Mouse (Mus musculus) regulatory T cell (primary cell): ENCODE measurements around the gene Ccdc146.

Experiments used
- in situ Hi-C: fragments of 300-600 bp; cut with MboI, MseI; formaldehyde crosslinking; loops from one replicate; pipeline ENCODE4 v1.15.1; 2025; ENCODE audit warnings: high pct_unique_total_duplicates

The Ccdc146 gene

DNA sequence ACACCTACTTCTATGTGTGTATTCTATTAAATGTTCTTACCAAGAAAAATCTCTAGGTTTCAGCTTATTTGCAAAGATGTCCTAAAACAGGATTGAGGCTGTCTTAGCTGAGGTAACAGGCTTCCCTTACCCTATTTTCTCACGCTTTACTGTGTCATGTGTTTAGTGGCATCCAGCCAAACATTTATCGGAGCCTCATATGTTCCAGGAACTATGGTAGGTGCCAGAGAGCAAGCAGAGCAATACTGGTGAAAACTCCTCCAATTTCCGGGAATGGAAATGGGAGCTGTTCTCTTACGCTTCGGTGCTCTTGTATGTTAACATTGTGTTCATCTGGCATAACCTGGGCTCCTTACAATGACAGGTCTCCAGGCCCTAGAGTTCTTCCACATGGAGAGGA is 92.8 kb downstream of the Ccdc146 start:
- in situ Hi-C loops = loop anchor here (5.0 kb wide), 3 partner anchors 46 to 256 kb away; partner anchors contain the start of genes Ccdc146 and Fam185a

DNA sequence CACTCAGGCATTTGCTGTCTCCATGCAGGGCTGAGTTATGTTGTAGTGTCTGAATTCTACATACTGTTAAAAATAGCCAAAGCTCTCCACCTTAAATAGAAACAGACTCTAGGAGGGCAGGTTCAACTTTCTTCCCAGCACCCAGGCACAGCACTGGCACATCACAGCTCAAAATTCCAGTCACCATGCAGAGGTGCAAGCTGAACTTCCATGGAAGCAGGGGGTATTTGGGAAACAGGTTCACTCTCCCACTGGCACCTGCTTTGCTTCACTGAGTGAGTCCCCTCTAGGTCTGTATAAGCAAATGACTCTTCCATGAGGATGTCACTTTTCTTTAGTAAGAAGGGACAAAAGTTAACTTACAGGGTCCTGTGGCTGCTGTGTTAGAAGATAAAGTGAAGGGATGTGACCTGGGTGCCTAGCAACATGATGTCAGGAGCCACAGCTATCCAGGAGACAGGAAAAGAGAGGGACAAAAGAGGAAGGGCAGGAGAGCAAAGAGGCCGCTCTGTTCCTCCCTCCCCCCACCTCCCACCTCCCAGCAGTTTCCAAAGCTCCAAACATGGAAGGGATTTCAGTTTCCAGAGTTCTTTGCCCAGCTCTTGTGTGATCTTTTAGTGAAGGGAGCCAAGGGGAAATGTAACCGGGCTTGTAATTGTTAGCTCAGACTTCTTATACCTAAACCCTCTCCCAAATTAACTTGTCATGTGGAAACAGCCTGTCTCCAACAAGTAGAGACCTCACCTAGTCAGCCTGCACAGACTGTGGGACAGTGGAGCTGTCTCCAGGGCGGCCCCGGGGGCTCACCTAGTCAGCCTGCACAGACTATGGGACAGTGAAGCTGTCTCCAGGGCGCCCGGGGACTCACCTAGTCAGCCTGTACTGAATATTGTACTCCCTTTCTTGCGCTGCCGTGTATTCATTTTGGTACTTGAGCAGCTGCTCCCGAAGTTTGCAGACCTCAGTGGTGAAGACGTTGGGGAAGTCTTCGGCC is 94.5 kb downstream of the Ccdc146 start:
- in situ Hi-C loops = loop anchor here (5.0 kb wide), 3 partner anchors 47 to 257 kb away; partner anchors contain the start of genes Ccdc146 and Fam185a

DNA sequence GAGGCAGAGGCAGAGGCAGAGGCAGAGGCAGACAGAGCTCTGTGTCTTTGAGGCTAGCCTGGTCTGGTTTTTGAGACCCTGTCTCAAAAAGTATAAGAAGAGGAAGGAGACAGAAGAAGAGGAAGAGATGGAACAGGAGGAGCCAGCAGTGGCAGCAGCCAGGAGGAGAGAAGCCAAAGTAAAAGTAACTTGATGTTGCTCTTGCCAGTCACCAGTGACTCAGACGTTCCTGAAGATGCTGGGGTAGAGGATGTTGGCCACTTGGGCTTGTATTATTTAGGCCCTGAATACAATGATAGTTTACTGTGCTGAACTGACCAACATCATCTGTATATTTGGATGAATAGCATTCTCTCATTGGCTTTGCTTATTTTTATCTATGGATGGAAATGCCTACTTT is 95.9 kb downstream of the Ccdc146 start:
- in situ Hi-C loops = no loop called here

DNA sequence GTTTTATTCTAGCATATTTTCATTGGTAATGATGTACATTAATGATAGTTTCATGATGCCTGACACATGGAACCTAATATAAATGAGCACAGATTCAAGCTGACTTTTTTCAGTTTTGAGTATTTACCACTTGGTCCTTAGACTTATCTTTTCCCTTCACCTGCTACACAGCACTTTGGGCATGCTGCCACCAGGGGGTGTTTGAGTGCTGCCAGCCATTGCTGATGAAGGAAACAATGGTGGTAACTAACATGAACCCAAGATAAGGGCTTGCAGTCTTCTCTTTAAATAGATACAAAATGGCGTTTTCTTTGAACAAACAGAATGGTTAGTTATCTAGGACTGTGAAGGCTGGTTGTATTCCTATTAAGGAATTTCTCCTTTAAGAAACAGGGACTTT is 98.0 kb downstream of the Ccdc146 start:
- in situ Hi-C loops = no loop called here

DNA sequence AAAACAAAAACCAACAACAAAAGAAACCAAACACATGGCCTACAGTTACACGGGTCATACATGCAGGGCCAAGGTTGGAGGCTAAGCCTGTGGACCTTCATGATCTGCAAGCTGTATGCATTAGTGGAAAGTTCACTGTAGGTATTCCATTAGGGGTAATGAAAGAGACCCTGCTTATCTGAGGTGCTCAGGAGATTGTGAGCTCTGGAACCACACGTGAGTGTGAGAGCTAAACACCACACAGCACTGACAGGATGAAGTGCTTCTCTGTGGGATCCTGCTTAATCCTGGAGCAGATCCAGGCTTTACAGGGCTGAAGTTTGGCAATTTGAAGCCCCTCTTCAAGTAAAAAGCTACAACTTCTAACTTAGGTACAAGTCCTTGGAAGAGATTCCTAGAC is 104.3 kb downstream of the Ccdc146 start:
- in situ Hi-C loops = no loop called here

DNA sequence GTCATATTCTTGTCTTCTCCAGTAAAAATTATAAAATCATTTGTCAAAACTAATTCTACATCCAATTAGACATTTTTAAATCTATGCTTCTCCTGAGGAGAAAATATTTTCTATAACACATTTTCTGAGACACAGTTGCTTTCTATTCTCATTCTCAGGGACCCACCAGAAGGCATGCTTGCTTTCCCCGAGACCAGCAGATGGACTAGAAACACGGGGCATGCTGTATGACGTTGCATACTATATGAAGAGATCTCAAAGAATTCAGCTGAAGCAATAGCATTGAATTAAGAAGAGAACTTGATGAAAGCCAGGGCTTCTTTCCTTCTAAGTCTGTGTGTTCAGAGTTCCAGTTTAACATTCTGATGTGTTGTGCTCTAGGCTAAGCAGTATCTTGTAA is 109.8 kb downstream of the Ccdc146 start:
- in situ Hi-C loops = no loop called here

DNA sequence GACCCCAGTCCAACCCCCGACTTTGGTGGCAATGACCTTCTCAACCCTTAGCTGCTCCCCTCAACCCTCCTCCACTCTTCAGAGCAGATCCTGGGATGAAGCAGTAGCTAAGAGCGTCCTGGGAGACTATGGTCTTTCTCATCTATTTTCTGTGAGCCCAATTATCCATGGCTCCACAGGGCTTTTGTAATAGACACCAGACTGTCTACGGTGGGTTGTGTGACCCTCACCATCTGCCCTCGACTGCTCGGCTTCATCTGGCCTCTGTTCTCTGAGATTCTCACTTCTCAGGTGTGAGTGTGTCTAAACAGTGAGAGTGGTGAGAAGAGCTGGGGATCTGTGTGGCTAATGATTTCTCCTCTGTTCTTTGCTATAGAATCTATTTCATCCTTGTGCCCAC is 117.3 kb downstream of the Ccdc146 start:
- in situ Hi-C loops = no loop called here

DNA sequence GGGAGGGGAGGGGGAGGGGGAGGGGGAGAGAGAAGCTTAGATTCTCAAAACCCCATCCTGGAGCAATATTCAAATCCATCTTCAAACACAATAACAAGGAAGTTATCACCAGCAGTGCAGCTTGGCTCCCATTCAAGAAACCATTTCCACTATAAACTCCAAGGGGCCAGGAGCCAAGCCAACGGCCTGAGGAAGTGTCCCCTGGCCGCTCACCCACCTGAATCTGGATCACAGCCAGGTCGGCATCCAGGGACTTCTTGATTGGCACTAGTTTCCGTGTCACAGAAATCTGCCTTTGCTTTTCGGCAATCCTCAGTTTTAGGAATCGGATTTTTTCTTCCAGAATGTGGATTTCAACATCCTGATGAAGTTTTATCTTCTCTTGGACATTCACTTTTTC is 123.5 kb downstream of the Ccdc146 start:
- in situ Hi-C loops = no loop called here

DNA sequence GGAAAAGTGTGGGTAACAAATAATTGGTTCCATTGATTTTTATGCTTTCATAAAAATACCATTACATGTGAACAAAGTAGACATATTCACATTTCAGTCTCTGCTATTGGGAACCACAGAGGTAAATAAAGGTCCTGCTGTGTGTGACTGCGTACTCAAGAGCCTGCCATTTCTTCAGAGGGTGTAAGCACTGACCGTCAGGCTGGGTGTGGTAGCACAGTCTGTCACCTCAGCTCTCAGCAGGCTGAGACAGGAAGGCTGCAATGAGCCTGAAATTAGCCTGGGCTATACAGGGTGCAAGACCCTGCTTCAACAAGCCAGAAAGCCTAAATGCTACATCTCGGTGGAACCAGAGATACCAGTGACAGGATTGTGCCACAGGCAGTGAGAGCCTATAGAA is 124.4 kb downstream of the Ccdc146 start:
- in situ Hi-C loops = no loop called here

DNA sequence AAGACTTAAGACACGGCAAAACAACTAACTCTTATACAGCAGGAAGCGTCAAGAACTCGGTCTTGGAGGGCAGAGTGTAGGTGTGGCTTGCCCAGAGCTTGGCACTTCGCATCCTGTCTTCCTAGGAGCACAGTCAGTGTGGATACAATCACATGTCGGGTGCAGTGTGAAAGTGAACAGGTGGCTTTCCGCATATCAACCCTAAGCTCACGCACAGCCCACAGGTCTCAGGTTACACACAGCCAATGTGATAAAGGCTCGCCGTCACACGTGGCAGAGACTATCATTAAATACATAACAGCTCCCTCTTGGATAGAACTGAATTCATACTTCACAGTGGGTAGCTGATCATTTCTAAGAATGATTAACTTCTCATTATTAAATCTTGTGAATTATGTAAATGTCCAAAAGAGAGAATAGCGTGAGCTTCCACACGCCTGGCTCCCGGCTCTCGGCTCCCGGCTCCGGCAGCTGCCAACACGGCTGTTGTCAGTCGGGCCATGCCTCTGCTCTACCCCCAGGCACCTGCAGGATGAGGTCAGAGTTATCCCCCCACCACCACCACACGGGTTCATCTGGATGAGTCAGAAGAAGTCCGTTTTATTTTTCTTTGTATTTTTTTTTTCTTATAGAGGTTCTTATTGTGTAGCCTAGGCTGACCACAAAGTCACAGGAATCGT is 125.3 kb downstream of the Ccdc146 start:
- in situ Hi-C loops = loop anchor here (25.0 kb wide), 1 partner anchor 1237 kb away; no protein-coding TSS in a partner anchor

DNA sequence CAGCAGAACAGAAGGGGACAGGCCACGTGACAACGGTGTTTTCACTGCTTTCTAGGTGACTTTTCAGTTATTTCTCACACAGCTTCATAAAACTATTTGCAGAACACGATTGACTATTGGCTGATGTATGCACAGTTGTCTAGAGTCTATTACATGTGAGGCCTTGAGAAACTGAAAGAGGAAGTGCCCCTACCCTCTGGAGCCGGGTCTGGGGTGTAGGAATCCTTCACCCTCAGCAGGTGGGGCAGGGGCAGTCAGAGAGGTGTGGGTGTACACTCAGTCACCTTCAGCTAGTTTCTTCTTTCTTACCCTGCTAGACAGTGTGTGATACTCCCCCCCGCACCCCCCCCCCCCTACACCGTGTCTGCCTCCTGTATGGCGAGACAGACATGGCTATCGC is 128.8 kb downstream of the Ccdc146 start:
- in situ Hi-C loops = loop anchor here (25.0 kb wide), 1 partner anchor 1233 kb away; no protein-coding TSS in a partner anchor

DNA sequence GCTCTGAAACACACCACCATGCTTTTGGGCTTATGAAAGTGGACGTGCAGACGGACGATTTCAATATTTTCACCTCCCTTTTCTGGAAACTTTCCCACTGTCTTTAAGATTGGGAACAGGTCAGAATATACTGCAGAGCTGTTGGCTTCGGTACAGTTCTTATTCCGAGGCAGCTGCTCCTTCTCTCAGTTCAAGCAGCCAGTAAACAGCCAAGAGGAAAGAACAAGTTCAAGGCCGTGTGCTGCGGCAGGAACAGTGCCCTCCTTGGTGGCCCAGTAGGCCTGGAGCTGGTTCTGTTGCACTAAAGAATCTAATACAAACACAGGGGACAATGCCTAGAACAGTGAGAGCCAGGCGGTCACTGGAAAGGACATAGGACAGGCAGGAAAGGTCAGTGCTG is 133.9 kb downstream of the Ccdc146 start:
- in situ Hi-C loops = loop anchor here (25.0 kb wide), 1 partner anchor 1228 kb away; no protein-coding TSS in a partner anchor

DNA sequence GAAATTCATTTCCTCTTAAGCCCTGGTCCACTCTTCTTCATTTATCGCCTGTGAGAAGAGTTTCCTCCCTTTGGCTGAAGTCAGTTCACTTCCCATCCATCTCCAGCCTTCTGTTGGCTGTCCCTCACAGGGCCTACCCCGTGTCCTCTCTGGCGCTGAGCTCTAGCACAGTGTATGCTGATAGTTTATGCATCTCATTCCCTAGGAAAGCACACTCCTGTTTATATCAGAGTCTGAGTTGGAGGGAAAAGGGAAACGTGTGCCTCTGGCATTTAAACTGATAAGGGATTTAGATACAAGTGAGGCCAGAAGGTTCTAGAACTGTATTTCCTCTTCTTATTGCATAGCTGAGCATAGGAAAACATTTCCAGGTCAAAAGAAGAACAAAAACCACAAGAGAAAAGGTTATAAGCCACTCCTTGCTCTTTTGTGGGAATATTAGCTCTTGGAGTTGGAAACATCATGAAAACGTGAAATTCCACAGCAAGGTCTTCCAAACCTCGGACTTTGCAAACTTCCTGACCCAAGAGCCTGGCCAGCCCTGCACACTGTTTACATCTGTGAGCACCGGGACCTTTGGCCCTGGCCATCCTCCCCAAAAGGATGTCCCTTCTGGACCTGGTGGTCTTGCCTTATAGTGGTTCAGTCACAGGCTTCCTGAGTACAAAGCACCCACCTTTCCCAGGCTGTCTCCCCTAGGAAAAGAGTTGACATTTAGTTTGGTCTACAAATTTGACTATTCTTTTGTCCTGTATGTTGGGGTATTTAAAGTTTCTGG is 135.6 kb downstream of the Ccdc146 start:
- in situ Hi-C loops = loop anchor here (25.0 kb wide), 1 partner anchor 1227 kb away; no protein-coding TSS in a partner anchor

DNA sequence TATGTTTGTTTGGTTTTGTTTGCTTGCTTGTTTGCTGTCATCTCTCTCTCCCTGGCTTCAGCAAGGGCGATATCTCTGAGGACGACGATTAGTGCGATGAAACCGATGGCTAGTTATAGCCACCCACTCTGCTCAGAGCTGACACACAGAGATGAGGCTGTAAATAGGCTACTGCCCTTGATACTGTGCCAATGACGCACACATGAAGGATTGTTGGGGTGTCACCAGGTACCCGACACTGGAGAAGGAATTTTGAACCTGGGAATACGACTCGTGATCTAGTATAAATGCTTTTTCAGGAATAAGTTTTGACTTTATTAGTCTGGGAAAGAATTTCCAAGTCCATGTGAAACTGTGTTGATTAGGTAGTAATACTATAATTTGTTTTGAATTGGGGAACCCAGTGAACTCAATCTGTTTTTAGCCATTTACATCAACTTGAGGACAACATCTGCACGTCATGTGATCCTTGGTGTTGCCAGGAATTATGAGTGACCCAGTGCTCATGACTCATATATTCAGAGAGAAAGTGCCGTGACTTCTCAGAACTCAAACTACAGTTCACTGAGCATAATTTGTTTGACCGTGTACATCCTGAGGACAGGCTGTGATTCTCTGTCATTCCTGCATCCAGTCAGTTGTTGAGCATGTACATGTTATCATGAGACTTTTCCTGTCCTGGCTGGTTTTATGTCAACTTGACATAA is 141.0 kb downstream of the Ccdc146 start:
- in situ Hi-C loops = loop anchor here (25.0 kb wide), 1 partner anchor 1221 kb away; no protein-coding TSS in a partner anchor

DNA sequence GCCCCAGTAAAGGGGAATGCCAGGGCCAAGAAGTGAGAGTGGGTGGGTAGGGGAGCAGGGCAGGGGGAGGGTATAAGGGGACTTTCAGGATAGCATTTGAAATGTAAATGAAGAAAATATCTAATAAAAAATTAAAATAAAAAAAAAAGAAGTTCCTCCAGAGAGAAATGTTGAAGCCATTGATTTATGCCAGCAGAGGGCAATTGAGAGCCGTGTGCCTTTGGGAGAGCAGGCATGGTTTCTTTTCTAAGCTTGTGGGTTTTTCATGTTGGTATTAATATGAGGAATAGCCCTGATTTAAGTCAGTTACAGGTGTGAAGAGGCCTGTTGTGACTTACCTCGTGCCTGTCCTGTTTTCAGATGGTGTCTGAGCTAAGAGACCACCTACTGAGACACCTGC is 146.8 kb downstream of the Ccdc146 start:
- in situ Hi-C loops = loop anchor here (25.0 kb wide), 1 partner anchor 1215 kb away; no protein-coding TSS in a partner anchor

DNA sequence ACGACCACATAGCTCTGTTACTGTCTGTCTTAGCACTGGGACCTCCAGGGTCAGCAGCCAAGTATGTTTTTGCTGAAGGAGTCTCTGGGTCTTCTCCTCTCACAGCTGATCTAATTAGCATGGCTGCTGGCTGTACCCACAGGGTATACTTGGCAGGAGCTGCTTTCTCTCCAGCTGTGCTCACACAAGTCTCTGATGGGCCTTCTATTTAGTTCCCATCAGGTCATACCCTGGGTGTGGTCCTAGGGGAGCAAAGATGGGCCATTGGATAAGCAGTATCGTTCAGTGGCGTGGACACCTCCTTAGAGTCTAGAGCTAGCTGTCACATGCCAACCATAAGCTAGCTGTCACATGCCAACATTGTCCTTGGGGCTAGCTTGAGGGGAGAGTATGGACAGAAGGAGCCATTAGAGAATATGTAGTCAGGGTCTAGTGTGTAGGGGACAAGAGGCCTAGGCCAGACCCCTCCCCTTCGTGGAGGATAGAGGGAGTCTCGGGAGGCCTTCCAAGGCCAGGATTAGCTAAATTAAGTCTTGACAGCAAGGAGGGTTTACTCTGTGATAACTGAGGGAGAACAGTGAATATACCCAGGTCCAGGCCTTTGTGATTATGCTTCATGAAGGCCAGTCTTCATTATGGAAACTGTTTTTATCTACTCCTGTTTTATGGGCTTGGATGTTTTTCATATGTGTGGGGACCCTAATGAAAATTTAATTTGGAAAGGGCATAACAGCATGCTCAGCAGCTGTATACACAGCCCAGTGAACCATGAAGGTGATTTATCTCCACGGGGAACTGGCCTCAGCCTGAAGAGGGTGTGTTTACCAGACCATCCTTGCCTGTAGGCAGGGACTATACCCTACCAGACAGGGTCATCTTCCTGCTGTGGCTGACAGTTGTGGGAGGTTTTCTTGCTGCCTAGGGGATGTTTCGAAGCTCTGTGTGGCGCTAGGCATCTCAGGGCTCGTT is 152.8 kb downstream of the Ccdc146 start:
- in situ Hi-C loops = no loop called here

DNA sequence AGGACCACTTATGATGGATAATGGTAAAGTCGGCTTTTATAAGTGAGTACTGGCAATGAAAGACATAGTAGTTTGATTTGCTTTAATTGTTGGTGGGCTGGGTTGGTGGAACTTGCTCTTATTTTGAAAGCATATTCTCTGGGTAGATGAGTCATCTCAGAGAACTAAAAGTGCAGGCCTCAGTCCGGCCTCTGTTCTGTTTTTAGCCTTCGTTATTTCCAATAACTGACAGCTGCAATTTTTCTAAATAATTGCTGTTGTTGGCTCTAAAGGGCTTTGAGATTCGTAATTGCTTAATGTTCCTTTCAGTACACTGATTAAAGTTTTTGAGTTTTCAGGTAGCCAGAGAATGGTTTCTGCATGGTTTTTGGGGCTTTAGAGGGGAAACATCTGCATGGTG is 153.7 kb downstream of the Ccdc146 start:
- in situ Hi-C loops = no loop called here

DNA sequence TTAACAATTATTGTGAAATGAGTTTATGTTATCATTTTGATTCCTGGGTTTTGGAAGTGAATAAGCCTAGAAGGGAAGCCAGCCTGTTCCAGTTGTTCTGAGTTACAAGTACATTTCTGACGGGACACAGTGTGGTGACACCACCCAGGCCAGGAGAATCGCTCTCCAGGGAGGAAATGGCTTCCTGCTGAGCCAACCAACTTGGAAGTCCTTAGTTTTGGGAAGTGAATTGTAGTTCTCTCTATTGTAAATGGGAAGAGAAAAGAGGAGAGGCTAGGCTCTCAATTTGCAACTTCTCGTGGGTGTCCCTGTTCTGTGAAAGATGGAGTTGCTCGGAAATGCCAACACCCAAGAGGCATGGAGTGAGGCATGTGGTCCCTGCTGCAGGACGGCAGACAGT is 155.0 kb downstream of the Ccdc146 start:
- in situ Hi-C loops = loop anchor here (5.0 kb wide), 2 partner anchors 318 to 368 kb away; no protein-coding TSS in a partner anchor

DNA sequence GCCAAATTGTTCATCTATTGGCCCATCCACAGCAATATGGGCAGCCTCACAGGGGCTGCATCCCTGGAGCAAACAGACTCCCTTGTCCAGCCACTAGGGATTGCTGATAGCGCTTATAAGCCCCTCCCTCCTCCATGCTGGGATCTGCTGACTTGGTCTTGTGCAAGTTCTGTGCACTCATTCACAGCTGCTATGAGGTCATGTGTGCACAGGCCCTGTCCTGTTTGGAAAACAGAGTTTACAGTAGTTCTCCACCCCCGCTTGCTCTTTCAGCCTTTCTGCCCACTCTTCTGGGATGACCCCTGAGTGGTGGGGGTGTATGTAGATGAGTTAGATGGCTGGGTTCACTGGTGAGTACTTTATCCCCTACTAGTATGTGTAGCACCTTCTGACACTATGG is 157.4 kb downstream of the Ccdc146 start:
- in situ Hi-C loops = loop anchor here (5.0 kb wide), 2 partner anchors 320 to 370 kb away; no protein-coding TSS in a partner anchor
